Mouse (Mus musculus) neutrophil, adult 5-6 weeks (primary cell): ENCODE measurements around the gene Thbs2. TPM values are rescaled to one million over a fixed set of nuclear protein-coding genes. Genes with fewer than 3 reads are reported as not detected.

Experiments
- ATAC-seq: fragments of 151-379, 151-347 bp; 2 replicates; pipeline ENCODE4 v1.8.0; 2017; ENCODE audit warnings: mild to moderate bottlenecking, moderate TSS enrichment; ENCODE audit not compliant: insufficient number of reproducible peaks, poor library complexity, low FRiP score, severe bottlenecking; ENCODE audit errors: extremely low read depth
- total RNA-seq: library from RNA; stranded (forward); fragments of 200-1000 nt; gene quantifications from 2 replicates; pipeline ENCODE4 v1.2.3, GENCODE M21; 2017

The Thbs2 gene
- total RNA-seq, 1 experiment from 2014 or later = not detected

GRCm38 (mm10) chr17:14700204-14700603 lies 6.2 kb upstream of the Thbs2 start:
- ATAC-seq = no peak

GRCm38 (mm10) chr17:14698188-14698587 lies 4.2 kb upstream of the Thbs2 start:
- no peak for ATAC-seq

GRCm38 (mm10) chr17:14697096-14697495 lies 3.1 kb upstream of the Thbs2 start:
- no peak for ATAC-seq

GRCm38 (mm10) chr17:14696281-14696795 lies 2.3 kb upstream of the Thbs2 start:
- ATAC-seq = no peak

- ATAC-seq = no peak
These were observed 714 bp downstream of the Thbs2 start for GRCm38 (mm10) chr17:14693048-14693993.

- ATAC-seq = no peak
These were observed 2.1 kb downstream of the Thbs2 start for GRCm38 (mm10) chr17:14691901-14692300.

- no peak for ATAC-seq
These were observed 2.8 kb downstream of the Thbs2 start for GRCm38 (mm10) chr17:14691197-14691596.

GRCm38 (mm10) chr17:14682836-14683235 lies 11.2 kb downstream of the Thbs2 start:
- ATAC-seq = no peak

- ATAC-seq = no peak
These were observed 13.0 kb downstream of the Thbs2 start for GRCm38 (mm10) chr17:14681047-14681446.

- ATAC-seq = no peak
These were observed 16.8 kb downstream of the Thbs2 start for GRCm38 (mm10) chr17:14677198-14677597.

GRCm38 (mm10) chr17:14675517-14675916 lies 18.5 kb downstream of the Thbs2 start:
- ATAC-seq = no peak

GRCm38 (mm10) chr17:14672402-14672801 lies 21.6 kb downstream of the Thbs2 start:
- no peak for ATAC-seq

- ATAC-seq = no peak
These were observed 26.8 kb downstream of the Thbs2 start for GRCm38 (mm10) chr17:14667225-14667624.

GRCm38 (mm10) chr17:14666451-14666850 lies 27.6 kb downstream of the Thbs2 start:
- no peak for ATAC-seq

GRCm38 (mm10) chr17:14663366-14663765 lies 30.7 kb downstream of the Thbs2 start:
- no peak for ATAC-seq

- no peak for ATAC-seq
These were observed 31.6 kb downstream of the Thbs2 start for GRCm38 (mm10) chr17:14662409-14662808.

GRCm38 (mm10) chr17:14659746-14660145 lies 34.3 kb downstream of the Thbs2 start:
- ATAC-seq = no peak

- no peak for ATAC-seq
These were observed 35.9 kb downstream of the Thbs2 start for GRCm38 (mm10) chr17:14658123-14658522.

GRCm38 (mm10) chr17:14657123-14657522 lies 36.9 kb downstream of the Thbs2 start:
- ATAC-seq = no peak

GRCm38 (mm10) chr17:14654981-14655380 lies 39.1 kb downstream of the Thbs2 start:
- no peak for ATAC-seq
